Mouse (Mus musculus) kidney, postnatal 36 days (tissue): ENCODE data around the gene Slc39a13.
A peak's percentile ranks its signal among the peaks of the same experiment; 100 is the strongest.

Experiments
- DNase-seq, 2 experiments: peaks; one replicate each; pipeline ENCODE4 v3.0.0; 2021 to 2022; ENCODE audit warnings: mixed read lengths in 2 of 2

Slc39a13 gene

DNA sequence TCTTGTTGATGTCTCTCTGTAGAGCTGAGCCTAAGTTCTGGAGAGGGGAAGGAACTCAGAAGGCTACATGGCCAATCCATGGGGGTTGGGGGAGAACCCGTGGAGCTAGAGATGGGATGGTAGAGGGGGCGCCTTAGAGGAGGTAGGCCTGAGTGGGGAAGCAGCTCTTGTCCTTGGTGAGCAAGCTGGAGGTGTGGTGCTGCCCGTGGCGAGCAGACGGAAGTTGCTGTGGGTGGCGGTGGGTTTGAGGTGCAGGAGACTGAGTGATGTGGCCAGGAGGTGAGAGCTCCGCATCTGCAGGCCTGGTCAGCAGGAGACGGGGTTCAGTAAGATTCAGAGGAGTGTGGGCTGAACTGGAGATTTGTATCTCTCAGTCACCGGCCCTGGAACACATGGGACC lies 17.2 kb upstream of the Slc39a13 start:
- no peak for DNase-seq

DNA sequence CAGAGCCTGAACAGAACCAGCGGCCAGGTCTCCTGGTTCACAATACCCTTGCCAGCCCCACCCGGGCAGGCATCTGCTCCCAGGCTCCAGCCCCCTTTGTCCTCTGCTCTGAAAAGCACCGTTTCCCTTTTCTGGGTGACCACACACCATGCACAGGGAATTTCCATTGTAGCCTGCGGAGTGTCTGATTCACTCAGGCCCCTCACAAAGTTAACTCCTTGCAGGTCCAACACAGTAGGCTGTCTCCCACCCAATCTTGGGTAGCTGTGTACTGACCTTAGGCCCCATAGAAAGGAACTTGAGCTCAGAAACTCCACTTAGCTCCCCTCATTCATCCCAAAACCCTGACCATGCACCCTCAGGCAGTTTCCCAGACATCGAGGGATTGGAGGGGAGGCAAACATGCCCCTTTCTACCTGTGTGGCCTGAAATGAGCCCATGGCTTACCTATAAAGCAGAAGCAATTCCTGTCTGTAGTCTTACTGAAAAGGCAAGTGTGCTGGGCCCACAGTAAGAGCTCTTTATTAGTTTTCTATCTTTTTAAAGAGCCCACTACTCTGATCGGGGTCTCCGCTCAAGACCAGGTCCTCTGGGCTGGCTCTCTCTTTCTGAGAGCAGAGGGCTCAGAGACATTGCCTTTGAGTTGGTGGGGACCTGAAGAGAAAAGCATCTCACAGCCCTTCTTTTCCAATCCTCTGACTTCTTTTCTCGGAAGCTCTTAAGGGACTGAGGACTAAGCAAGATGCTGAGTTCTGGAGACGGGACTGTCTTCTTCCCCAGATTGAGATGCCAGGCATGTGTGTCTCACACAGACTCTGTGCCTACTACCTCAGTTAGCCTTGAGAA lies 16.4 kb upstream of the Slc39a13 start:
- no peak for DNase-seq

DNA sequence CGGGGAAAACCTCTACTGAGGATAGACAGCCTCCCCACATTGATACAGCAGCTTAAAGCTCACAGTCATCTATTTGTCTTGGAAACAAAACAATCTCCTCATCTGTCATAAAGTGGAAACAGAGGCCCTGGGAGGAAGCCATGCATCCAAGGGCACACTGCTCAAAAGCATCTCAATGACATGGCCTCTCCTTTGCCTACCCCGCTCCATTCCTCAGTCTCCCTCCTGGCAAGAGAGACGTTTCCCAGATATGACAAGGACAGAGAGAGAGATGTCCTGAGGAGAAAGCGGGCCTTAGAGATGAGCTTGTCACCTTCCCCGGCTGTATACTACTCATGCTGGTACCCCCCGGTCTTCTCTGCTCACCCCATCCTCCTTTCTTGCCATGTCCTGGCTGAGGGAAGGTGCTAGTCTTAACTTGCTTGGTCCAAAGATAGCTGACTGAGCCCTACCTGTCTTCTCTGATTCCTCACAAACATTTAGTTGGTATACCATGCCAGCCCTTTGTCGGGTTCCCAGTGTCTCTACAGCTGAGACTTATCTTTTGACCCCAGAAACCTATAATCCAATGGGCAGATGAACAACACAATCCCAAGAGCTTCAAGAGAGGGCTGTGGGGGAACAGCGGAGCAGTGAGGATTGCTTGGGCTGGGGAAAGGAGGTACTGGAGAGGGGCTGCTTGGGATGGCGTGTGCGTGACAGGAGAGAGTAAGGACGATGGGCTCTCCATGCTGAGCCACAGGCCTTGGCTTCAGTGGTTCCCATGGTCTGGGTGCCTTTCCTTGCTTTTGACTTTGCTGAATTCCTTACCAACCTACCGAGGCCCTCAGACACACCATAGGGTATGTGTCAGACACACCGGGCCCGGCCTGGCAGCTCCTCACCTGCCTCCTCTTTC lies 15.5 kb upstream of the Slc39a13 start:
- no peak for DNase-seq

DNA sequence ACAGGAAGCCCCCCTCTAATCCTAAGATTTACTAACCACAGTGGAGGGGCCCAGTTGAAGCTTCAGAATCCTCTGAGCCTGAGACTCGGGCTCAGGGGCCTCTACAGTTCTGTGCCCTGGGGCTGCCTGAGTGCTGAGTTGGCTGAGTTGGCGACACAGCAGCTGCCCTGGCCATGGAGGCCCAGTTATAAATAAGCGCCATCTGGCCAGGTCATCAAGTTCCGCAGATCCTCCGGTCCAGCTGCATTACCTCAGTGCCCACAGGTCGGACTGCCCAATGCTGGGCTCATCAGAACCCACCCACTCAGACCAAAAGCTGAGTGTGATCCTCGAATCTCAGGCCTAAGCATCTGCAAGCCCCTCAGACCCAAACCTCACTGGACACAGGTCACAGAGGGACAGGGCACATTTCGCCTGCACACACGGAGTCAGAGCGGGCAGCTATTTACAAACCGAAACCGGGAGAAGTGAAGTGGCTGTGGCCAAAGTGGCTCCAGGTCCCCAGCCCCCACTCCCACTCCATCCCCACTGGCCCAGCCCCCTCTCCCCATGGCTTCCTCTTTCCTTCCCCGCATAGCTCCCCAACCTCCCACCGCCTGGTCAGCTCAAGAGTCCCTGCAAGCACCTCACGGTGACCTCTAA lies 14.1 kb upstream of the Slc39a13 start:
- peak in 1 of 2 experiments; percentile 37 for DNase-seq

DNA sequence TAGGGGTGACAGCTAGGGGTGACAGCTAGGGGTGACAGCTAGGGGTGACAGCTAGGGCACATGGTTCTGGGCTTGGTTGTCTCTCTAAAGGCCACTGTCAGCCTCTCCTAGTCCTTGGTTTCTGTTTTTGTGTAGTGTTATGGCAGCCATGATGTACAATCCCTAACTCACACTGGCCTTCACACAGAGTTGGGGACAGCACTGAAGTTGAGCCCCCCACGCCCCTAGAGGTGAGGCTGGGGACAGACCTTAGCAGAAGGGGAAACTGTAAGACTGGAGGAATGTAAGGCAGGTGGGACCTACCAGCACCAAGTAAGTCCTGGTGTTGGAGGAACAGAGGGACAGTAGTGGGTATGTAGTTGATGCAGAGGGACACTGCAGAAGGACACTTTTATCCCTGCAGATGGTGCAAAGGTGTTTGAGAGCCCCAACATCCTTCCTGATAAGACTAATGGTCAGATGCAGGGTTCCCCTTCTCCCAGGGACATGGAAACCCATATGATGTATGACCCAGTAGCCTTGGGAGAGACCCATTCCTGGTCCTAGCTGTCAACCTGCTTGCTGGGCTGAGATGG lies 13.2 kb upstream of the Slc39a13 start:
- no peak for DNase-seq

DNA sequence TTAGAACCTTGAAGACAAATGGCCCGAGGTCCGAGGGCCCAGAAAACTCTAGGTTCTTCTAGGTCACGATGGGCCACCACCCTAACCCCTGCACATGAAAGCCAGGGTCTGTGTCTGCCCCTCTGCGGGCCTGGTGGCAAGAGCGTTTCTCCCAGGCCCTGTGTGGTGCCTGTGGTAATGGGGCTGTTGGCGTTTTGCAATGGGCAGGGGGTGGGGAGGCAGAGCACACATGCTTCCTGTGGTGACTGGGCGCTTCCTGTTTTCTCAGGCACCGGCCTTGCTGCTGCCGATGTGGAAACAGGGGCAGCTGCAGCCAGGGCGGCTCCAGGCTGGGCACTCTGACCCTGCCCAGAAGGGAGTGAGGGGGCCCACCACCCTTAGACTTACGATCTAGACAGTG lies 12.6 kb upstream of the Slc39a13 start:
- peak; percentile 48 to 63 for DNase-seq

DNA sequence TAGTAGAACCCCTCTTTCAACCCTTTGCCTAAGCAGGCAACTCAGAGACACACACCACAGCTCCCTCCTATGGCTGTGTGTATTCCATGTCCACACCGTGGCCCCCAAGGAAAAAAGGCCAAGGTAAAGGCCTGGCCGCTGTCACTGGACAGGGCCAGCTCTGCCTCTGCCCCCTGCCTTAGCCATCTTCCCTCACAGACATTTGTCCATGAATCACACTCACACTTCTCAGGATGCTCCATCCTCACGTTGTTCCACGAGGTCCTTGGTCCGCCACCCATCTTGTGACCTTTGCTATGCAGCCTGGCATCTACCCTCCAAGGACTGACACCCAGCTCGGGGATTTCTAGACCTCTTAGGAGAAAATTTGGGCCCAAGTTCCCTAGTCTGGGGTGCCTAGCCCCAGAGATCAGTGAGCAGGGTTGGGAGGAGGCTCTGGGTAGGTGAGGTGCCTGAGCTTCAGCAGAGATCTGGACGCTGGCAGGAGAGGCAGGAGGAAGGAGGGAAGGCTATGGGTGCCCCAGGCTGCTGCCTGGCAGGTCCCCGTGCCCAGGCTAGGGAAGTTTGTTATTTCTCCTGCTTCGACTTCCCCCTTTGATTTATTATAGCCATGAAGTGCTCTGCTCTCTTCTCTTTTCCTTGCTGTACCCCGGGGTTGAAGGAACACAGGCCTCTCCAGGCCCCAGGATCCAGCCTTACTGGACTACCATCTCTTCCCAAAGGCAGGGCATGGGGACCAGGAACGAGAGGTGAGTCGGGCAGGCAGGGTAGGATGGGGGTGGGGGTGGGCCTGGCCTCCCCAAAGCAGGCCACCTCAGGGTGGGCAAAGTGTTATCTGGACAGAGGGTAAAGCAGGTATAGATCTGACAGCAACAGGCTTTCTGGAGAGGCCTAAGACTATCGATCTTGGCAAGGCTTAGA lies 11.8 kb upstream of the Slc39a13 start, which contains the start of gene Spi1:
Gene Spi1, plus strand, starts transcription at position 616 of the 921 bp plus-strand sequence.
- no peak for DNase-seq

DNA sequence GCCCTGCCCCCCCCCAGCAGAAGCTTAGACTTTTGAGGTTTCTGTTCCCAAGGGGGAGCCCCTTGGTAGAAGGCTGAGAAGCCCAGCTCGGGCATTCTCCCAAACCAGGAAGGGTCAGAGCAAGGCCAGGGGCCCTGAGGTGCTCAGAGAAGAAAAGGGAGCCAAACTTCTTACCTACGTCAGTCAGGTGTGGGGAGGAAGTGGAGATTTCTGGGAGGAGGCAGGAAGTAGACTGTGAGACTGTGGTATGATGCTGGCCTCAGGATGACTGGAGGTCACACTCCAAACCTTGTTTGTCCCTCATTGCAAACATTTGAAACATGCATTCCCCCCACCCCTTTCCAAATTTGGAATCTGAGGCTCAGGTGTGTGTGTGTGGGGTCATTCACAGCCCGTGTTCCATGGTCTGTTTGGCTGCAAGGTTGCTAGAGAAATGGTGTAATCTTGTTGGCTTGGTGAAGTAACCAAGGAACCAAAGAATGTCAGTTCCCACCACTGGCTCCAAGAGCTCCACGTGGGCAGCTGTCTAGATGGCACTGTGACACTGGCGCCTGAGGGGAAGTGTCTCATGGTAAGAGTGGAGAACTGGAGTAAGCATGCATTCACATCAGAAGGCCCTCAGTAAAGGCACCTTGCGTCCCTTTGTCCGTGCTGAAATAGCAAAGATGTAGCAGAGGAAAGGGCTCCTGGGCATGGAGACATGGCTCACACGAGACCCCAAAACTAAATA lies 10.7 kb upstream of the Slc39a13 start:
- no peak for DNase-seq

DNA sequence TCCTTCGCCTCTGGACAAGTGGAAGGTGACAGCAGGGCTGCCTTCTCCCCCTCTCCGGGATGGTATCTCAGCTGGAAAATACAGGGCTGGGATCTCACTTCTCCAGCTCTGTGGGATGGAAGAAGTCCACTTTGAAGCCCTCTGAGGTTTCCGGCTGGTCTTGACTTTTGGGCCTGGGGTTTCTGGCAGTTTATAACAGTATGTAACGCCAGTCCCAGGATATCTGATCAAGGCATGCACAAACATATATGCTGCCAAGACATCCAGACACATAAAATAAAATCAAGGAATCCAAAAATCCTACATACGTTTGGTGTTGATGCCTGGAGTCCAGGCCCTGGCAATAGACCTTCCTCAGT lies 8.8 kb upstream of the Slc39a13 start:
- no peak for DNase-seq

DNA sequence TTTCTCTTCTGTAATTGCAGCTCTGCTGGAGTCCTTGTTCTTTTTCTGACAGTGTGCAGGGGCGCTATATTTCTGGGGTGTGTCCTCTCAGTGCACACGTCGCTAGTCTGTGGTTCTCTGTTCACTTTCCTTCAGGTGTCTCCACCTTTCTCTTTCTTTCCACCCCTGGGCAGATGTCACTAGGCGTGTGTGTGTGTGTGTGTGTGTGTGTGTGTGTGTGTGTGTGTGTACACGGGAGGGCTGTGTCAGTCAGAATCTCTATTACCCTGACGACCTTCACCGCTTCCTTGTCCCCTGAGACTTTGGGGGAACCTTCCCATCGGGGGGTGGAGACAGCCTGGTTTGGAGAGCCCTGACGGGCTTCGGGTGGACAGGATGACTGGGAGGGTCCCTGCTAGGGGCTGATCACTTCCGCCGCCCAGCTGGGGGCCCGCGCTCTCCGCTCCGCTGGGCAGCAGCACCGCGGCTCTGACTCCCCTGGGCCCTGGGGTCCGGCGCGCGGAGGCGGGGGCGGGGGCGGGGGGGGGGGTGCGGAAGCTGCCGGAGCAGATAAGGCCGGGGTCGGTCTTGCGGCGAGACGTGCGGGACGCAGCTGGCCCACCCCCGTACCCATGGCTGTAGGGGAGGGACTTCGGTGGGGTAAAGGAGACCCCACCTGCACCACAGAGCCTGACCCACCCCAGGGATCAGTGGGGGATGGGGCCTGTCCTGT lies 8.3 kb upstream of the Slc39a13 start:
- DNase-seq = no peak

DNA sequence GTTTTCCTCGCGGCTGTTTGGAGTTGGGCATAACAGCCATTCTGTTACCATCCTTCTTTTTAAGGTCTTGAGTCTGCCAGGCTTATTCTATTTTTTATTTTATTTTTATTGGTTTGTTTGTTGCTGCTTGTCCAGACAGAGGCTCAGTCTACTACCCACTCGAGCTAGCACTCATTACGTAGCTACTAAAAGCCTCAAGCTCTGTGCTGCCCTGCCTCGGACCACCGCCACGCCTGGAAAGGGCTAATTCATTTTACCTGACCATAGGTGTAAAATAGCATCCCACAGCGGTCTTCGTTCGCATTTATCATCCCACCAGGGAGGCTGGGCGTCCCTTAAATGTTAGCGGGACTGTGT lies 7.7 kb upstream of the Slc39a13 start:
- no peak for DNase-seq

DNA sequence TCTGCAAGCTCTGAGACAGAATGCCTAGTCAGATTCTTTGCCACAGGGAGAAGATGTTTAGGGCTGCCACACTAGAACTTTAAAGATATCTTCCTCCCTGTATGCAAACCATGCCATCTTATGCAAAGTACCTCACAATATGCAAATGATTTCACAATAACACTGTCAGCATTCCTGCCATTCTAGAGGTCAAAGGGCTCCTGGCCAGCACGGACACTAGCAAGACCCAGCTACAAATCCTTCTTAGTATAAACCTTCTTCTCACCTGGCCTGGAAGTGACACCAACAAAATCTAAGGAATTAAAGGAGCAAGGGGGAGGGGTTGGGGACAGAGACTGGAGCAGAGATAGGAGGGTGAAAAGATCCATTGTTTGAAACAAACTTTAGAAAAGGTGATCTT lies 1.9 kb upstream of the Slc39a13 start:
- DNase-seq = peak; percentile 52 to 61

DNA sequence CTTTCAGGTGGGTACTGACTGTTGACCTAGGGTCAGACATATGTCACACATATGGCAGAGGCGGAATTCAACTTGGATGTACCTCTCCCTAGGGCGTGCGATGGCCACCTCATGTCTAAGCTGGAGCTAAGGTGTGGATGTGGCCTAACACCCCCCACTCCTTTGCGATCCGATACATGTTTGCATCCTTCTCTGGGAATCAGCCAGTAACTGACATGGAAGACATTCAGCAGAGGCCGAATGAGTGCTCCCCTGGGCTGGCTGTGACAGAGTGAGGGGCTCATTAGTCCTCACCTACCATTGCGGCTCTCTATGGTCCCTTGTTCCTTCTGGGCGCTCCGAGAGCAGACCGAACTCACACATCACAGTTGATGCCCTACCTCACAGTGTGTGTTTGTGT lies 842 bp upstream of the Slc39a13 start:
- DNase-seq = no peak

DNA sequence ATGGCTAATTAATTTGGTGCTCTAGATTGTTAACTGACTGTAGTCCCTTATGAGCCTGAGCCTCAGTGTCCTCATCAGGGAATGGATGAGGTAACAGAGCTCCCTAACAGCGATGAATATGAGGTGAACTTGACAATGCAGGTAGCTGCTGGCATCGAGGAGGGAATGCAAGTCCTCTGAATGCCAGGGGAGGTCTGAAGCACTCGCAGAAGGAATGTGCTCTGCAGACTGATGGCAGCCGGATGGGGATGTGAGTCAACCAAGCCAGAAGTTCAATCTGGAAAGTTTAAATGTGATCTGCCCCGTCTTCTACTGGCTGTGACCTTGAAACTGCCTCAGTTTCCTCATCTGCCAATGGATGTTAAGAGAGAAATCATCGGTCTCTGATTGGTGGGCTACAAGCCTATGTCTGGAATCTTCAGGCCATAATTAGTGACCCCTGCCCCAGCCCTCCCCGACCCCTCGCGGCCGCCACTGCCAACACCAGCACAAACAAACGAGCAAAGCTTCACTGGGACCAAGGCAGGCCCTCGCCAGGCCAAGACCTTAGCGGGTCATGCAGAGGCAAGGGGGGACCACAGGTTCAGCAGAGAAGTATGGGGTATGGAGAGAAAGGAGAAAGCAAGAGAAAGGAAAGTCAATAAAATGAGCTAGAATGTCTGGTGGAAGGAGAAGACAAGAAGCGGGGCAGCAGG lies 764 bp downstream of the Slc39a13 start:
- no peak for DNase-seq

DNA sequence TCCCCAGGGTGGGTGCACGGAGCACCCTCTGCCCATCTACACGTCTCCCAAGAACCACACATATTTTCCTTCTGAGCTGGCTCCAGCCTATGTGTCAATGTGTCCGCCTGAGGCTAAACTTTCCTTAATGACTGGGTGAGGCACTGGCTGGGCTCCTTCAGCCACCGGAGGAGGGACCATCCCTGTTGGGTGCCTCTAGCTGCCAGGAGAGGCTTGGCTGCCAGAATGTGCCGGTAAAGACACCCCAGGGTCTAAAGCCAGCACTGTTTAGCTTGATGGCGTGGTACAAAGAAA lies 1.4 kb downstream of the Slc39a13 start:
- DNase-seq = no peak

DNA sequence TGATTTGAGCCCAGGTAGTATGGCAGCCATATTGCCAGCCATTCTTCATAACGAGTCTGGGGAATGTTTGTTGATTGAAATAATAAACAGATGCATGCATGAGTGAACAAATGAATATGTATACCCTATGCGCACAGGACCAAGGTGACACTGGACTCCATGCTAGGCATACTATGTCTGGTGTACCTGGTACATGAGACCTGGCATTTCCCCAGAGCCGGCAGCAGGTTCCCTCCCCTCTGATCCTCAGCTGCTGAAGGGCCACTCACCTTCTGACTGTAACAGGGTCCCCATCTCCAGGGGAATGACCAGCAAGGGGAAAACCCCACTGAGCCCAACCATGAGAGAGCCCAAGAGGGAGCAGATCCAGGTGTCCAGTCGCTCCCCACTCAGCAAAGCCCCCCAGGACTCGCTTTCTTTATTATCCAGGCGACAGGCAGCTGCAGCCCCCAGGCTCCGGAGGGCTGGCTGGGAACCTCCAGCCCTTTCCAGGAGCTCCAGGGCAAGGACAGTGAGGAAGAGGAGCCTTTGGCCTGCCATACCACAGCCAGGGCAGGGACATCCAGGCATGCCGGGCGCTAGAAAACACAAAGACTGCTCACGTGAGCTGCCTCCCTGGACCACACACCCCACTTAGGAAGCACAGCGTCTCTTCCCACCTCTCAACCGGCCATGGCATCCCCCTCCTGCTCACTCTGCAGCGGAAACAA lies 1.9 kb downstream of the Slc39a13 start:
- no peak for DNase-seq

DNA sequence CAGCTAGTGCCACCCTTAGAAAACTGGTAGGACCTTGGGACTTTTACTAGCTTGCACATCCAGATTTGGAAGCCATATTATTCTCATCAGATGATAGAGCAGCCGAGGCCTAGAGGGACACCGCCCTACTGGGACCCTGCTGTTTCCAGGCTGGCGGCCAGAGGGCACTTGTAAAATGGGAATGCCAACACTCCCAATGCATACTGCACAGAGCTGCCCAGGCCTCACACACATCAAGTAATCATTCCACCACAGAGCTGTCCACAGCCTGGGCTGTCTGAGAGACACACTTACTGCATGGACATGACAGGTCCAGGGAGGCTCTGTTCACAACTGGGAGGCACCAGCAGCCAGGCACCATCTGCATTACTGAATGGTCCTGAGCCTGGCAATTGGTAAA lies 3.8 kb downstream of the Slc39a13 start:
- DNase-seq = no peak

DNA sequence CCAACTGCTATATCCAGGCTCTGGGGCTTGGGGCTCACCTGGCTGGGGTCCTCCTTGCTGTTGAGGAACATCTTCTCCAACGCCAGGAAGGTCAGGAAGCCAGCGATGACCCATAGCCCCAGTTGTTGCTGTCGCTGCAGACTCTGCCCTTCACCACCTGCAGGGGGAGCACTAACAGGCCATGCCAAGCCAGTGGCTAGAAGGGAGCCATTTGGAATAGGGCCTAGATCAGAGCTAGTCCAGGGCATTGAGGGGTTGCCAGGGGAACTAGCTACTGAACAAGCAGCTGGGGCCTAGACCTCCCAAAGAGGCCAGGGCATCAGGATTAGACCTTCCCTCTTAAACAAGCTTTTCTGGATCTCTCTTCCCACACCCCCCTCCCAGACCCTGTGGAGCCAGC lies 4.7 kb downstream of the Slc39a13 start:
- peak; percentile 64 to 81 for DNase-seq

DNA sequence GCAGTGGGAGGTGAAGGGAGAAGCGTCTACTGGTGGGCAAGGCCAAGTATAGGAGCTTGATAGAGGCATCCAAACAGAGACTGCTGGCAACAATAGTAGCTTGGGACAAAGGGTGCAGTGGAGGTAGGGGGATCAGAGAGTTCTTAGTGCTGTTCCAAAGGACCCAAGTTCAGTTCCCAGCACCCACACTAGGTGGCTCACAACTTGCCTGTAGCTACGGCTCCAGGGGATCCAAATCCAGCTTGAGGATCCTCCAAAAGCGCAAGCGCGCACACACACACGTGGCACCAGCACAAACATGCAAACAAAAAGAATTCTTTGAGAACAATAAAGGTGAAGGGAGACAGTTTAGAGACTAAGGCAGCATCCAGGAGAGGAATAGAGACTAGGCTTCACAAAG lies 6.0 kb downstream of the Slc39a13 start:
- DNase-seq = no peak
